Mouse (Mus musculus) small intestine, adult 10 weeks (tissue): ENCODE measurements around the gene Nup107. TPM values are rescaled to one million over a fixed set of nuclear protein-coding genes. Genes with fewer than 3 reads are reported as not detected.

Source experiments
- polyA plus RNA-seq: library from polyadenylated mRNA; stranded (reverse); fragments of 350-450 nt; fragmentation: Illumina TruSeq; extraction: RNeasy Lipid Tissue Mini Kit (QIAGEN cat#74804); gene quantifications from one replicate; pipeline ENCODE4 v1.2.3, GENCODE M21; 2014; ENCODE audit warnings: low replicate concordance

Nup107 gene
- 42.7 TPM for polyA plus RNA-seq

DNA sequence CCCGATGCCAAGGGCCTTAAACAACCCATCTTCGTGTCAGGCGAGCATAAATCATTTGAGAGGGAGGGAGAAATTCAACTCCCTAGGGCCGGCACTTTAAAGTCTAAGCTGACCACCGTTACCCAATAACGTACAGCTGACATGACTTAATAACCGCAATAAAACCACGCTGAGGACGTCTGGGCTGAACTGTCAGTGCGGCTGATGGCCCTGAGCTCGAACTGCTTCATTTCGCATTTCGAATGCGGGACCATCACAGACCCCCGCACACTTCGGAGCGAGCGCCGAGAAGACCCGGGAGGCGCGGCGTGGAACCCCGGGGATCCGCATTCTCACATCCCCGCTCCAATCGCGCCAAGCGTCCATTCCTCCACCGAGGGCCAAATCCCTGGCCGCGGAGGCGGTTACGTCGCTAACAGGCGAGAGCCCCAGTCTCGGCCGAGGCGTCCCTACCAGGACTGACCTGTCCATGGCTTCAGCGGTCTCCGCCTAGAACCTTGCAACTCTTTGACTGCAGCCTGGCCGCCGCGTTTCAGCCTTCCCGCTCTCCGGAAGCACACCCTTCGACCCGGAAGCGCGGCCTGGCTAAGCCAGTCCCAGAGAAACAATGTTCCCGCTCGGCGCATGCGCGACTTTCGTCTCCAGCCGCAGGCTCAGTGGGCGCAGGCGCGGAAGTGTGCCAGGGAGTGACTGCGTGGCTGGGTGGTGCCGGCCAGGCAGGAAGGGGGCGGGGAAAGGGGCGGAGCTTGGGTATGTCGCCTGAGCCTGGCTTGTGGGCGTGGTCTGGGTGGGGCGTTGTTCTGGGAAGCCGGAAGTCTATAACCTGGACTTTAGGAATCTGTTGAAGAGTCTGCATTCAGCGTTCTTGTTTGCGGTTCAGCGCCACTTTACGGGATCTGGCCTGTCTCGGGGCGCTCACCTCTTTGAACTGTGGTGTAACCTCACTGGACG is at the start of gene Nup107:
Nup107 (minus strand) TSS at position 565 of the 951 bp plus-strand sequence.

DNA sequence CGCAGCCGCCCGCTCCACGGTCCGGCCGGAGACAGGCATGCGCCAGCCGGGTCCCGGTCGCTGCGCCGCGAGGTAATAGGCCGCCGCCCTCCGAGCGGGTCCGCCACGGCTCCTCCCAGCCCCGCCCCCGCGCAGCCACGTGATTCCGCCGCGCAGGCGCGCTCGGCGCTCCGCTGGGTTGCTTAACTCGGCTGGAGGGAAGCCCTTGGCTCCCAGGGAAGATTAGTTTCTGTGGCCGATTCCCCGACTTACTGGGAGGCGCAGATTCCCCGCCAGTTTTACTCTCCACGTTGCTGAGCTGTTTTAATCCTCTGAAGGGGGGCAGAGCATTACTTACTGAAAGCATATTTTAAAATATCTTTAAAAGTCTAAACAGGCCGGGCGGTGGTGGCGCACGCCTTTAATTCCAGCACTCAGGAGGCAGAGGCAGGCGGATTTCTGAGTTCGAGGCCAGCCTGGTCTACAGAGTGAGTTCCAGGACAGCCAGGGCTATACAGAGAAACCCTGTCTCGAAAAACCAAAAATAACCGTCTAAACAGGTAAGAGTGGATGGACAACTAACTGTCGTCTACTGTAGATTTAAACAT is 46.1 kb downstream of the Nup107 start, which contains the start of gene Slc35e3:
Slc35e3 (minus strand) TSS at position 69 of the 587 bp plus-strand sequence.

DNA sequence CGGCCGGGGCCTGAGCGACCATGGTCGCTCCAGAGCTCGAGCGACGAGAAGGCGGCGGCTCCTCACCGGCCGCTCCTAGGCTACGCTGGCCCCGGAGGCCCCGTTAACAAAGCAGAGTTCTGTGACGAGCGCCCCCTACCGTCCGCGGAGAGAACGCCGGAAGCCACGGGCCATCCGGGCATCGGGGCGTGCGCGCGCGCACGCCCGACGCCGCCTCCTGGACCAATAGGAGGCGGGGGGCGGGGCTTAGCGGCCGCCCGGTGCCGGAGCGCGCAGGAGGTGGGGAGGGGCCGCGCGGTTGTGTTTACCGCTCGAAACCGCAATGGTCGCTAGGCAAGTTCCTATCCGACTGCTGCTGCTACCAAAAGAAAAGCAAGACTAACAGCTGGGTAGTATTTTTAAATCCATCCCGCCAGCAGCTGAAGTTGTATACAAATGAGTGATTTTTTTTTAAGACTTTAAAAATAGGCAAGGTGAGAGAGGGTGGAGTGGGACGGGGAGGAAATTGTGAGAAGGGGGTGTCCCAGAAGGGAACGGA is 81.8 kb downstream of the Nup107 start, which contains the start of gene Mdm2:
Mdm2 (minus strand) TSS at position 155 of the 538 bp plus-strand sequence.

Other genes with a start within 250 kb of the Nup107 start
- gene Cpm, start 163.2 kb downstream of the Nup107 start, polyA plus RNA-seq, result 10.6 TPM
- gene Mdm2, start 81.9 kb downstream of the Nup107 start, polyA plus RNA-seq, result 70.2 TPM
- gene Slc35e3, start 46.3 kb downstream of the Nup107 start, polyA plus RNA-seq, result 20.9 TPM
- gene Rap1b, start 53.3 kb upstream of the Nup107 start, polyA plus RNA-seq, result 342 TPM